Mouse (Mus musculus) limb, embryonic 10.5 days (tissue): Measurements from ENCODE around the gene Dip2a. TPM values are rescaled to one million over a fixed set of nuclear protein-coding genes. Genes with fewer than 3 reads are reported as not detected.

Source experiments
- DNase-seq: peaks from one replicate; pipeline ENCODE4 v3.0.0-alpha.2; 2017; ENCODE audit warnings: low spot score
- H3K27ac ChIP-seq: fragments of 300-500 bp; sonication (generic); 2 replicates; pipeline ENCODE4 v1.5.1; 2016; ENCODE audit warnings: mild to moderate bottlenecking
- H3K27me3 ChIP-seq: fragments of 300-500 bp; sonication (generic); 2 replicates; pipeline ENCODE4 v1.6.1; 2016; ENCODE audit warnings: low read depth, mild to moderate bottlenecking; ENCODE audit not compliant: poor library complexity, severe bottlenecking
- H3K36me3 ChIP-seq: fragments of 300-500 bp; sonication (generic); 2 replicates; pipeline ENCODE4 v1.6.1; 2016; ENCODE audit warnings: mild to moderate bottlenecking, moderate library complexity
- H3K4me1 ChIP-seq: fragments of 300-500 bp; sonication (generic); 2 replicates; pipeline ENCODE4 v1.6.1; 2016
- H3K4me3 ChIP-seq: fragments of 300-500 bp; sonication (generic); 2 replicates; pipeline ENCODE4 v1.5.1; 2016; ENCODE audit warnings: mild to moderate bottlenecking, moderate library complexity
- H3K9me3 ChIP-seq: fragments of 300-500 bp; sonication (generic); replicated peaks from 2 replicates; pipeline ENCODE4 v1.6.1; 2016; ENCODE audit warnings: mild to moderate bottlenecking
- WGBS: fragments of 180-500 bp; shearing (Covaris S2); methylation state at CpG from one replicate; pipeline ENCODE4 v1.1.7; 2016; 5-methylcytosine and 5-hydroxymethylcytosine counted together
- polyA plus RNA-seq: library from polyadenylated mRNA; unstranded; fragments of >200 nt; fragmentation: Nextera tagmentation; extraction: Ambion mirVana; gene quantifications from 2 replicates; pipeline ENCODE4 v1.2.1, GENCODE M21; 2016

The Dip2a gene
- polyA plus RNA-seq, 1 experiment from 2014 or later: 7.6 TPM

- DNase-seq: peak; percentile 66
- Histone ChIP-seq H3K27me3 (no peaks in the 10 kb centered on the region), H3K9me3 (no peaks in the 10 kb centered on the region), H3K36me3 (peaks cover 28% of the 10 kb centered on the region), H3K27ac (no peak overlapping the region), H3K4me3 (peak overlapping the region; percentile 84), H3K4me1 (peaks cover 29% of the 10 kb centered on the region)
- WGBS: 7% methylated on average over 4 of the region's 4 CpGs
Measured at GRCm38 (mm10) chr10:76346589-76346988, 1.5 kb upstream of the Dip2a start.

GRCm38 (mm10) chr10:76346043-76346491 is 976 bp upstream of the Dip2a start:
- Histone ChIP-seq H3K4me3 (peak overlapping the region; percentile 84), H3K27me3 (no peaks in the 10 kb centered on the region), H3K36me3 (peaks cover 23% of the 10 kb centered on the region), H3K27ac (no peak overlapping the region), H3K4me1 (peaks cover 29% of the 10 kb centered on the region), H3K9me3 (no peaks in the 10 kb centered on the region)
- 18% methylated on average over 8 of the region's 8 CpGs for WGBS
- DNase-seq: peak; percentile 40

DNA sequence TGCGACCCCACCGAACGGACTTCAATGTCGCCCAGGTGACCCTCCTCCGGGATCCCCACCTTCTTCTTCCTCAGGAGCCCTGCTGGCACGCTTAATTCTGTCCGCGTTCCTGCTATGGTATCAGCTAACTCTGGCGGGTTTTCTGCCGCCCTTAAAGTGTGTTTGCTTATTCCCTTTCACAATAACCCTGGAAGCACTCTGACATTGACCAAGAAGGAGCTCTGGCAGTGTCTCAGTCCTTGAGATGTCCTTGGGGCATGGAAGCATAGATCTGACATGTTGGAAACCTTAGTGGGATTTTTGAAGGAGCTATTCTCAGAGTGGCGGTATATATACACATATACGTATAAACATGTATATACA is 430 bp upstream of the Dip2a start:
- no peaks in the 10 kb centered on the region for H3K9me3 ChIP-seq
- no peaks in the 10 kb centered on the region for H3K27me3 ChIP-seq
- WGBS: 6% methylated on average over 12 of the region's 12 CpGs
- H3K4me3 ChIP-seq: peak overlapping the region; percentile 84
- peaks cover 17% of the 10 kb centered on the region for H3K36me3 ChIP-seq
- H3K4me1 ChIP-seq: peaks cover 29% of the 10 kb centered on the region
- H3K27ac ChIP-seq: peak overlapping the region; percentile 93
- no peak for DNase-seq

DNA sequence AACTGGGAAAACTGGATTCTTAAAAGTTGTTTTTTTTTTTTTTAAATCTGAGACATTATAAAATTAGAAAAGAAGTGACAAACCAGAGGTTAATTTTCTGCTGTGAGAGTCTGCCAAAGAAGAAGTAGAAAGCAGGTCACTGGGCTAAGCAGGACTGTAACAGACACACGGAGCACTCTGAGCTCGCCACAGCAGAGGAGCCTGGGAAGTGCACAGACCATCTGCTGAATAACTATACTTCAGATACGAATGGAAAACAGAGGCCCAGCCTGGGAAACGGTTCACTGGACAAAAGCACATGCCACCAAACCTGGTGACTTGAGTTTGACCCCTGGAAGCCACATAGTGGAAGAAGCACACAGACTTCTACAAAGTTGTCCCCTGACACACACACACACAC is 10.7 kb downstream of the Dip2a start:
- Histone ChIP-seq H3K36me3 (no peaks in the 10 kb centered on the region), H3K27ac (no peak overlapping the region), H3K27me3 (no peaks in the 10 kb centered on the region), H3K9me3 (no peaks in the 10 kb centered on the region), H3K4me3 (no peak overlapping the region), H3K4me1 (no peaks in the 10 kb centered on the region)
- WGBS: 72% methylated on average over 4 of the region's 4 CpGs
- DNase-seq: no peak

GRCm38 (mm10) chr10:76332040-76332439 is 13.1 kb downstream of the Dip2a start:
- Histone ChIP-seq H3K27ac (no peak overlapping the region), H3K36me3 (no peaks in the 10 kb centered on the region), H3K4me1 (no peaks in the 10 kb centered on the region), H3K4me3 (no peak overlapping the region), H3K9me3 (no peaks in the 10 kb centered on the region), H3K27me3 (no peaks in the 10 kb centered on the region)
- 85% methylated on average over 2 of the region's 2 CpGs for WGBS
- DNase-seq: no peak

GRCm38 (mm10) chr10:76329093-76329492 is 16.0 kb downstream of the Dip2a start:
- Histone ChIP-seq H3K4me3 (no peak overlapping the region), H3K4me1 (no peaks in the 10 kb centered on the region), H3K9me3 (no peaks in the 10 kb centered on the region), H3K36me3 (0 out of 2 replicates have a peak, but pooled peaks cover 3% of the 10 kb centered on the region), H3K27me3 (no peaks in the 10 kb centered on the region), H3K27ac (no peak overlapping the region)
- WGBS: 84% methylated on average over 4 of the region's 4 CpGs
- no peak for DNase-seq

- H3K4me3 ChIP-seq: no peak overlapping the region
- DNase-seq: no peak
- 94% methylated on average over 3 of the region's 3 CpGs for WGBS
- no peak overlapping the region for H3K27ac ChIP-seq
- 0 out of 2 replicates have a peak, but pooled peaks cover 3% of the 10 kb centered on the region for H3K36me3 ChIP-seq
- H3K9me3 ChIP-seq: no peaks in the 10 kb centered on the region
- H3K27me3 ChIP-seq: no peaks in the 10 kb centered on the region
- no peaks in the 10 kb centered on the region for H3K4me1 ChIP-seq
Measured at GRCm38 (mm10) chr10:76328574-76328973, 16.5 kb downstream of the Dip2a start.

DNA sequence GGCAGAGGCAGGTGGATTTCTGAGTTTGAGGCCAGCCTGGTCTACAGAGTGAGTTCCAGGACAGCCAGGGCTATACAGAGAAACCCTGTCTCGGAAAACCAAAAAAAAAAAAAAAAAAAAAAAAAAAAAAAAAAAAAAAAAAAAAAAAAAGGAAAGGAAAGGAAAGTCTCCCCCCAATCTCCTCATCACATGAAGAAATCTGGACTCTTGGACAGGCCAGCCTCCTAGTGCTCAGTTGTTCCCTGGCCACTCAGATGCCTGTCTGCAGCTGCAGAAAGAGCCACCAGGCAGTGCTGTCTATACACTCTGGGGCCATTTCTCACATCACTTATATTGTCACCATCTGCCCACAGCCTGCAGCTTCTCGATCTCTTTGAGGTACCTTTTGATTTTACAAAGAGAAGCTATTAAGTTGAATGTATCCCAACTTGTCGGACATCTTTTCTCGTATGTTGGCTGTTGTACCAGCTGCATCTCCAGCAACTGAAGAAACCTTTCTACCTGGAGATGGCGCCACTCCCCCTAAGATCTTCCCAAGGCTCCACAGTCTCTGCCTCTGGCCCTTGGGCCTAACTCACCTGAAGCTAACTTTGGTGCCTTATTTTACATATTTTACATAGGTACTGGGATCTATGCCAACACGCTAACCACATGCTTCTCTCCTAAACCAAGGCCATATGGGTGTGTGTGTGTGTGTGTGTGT is 18.6 kb downstream of the Dip2a start:
- H3K27me3 ChIP-seq: no peaks in the 10 kb centered on the region
- no peaks in the 10 kb centered on the region for H3K9me3 ChIP-seq
- no peaks in the 10 kb centered on the region for H3K4me1 ChIP-seq
- H3K27ac ChIP-seq: no peak overlapping the region
- WGBS: 77% methylated on average over 6 of the region's 6 CpGs
- DNase-seq: no peak
- H3K4me3 ChIP-seq: no peak overlapping the region
- H3K36me3 ChIP-seq: 0 out of 2 replicates have a peak, but pooled peaks cover 3% of the 10 kb centered on the region

DNA sequence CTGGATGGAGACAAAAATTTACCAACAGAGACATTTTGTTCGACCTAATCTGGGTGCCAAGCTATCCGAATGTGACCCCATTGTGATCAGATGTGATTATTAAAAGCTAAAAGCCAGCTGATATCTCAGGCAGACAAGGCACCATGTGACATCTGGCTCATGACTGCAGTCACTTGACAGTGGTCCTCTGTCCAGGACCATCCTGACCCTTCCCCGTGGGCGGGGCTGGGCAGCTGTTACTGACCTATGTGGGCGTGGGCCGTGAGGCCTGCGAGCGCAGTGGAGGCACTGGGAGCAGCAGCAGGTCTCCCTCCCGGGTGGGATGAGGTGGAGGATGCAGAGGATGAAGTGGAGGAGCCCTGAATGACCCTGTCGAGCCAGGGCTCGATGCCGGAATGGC is 27.5 kb downstream of the Dip2a start:
- no peak for DNase-seq
- 89% methylated on average over 12 of the region's 12 CpGs for whole genome bisulfite sequencing
- Histone ChIP-seq H3K4me1 (no peaks in the 10 kb centered on the region), H3K27me3 (no peaks in the 10 kb centered on the region), H3K9me3 (no peaks in the 10 kb centered on the region), H3K36me3 (peaks cover 41% of the 10 kb centered on the region), H3K27ac (no peak overlapping the region), H3K4me3 (no peak overlapping the region)

DNA sequence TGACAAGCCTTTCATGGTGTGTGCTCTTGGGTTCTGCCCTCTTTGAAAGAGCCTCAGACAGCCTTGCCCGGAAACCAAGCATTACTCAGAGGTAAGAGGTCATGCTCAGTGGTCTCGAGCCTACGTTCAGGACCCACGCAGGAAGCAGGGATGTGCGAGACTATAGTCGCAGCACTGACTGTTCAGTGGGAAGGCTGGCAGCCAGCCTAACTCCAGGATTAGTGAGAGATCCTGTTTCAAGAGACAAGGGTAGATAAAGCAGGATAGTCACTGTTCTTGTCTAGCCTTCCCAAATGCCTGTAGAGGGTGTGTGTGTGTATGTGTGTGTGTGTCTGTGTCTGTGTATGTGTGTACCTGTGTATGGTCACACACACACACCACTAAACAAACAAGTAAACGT is 28.9 kb downstream of the Dip2a start:
- H3K4me1 ChIP-seq: no peaks in the 10 kb centered on the region
- WGBS: 84% methylated on average over 7 of the region's 7 CpGs
- no peak overlapping the region for H3K4me3 ChIP-seq
- peaks cover 49% of the 10 kb centered on the region for H3K36me3 ChIP-seq
- H3K27ac ChIP-seq: no peak overlapping the region
- H3K9me3 ChIP-seq: no peaks in the 10 kb centered on the region
- H3K27me3 ChIP-seq: no peaks in the 10 kb centered on the region
- no peak for DNase-seq

GRCm38 (mm10) chr10:76306738-76307137 is 38.4 kb downstream of the Dip2a start:
- Histone ChIP-seq H3K4me3 (no peak overlapping the region), H3K36me3 (peaks cover 59% of the 10 kb centered on the region)

DNA sequence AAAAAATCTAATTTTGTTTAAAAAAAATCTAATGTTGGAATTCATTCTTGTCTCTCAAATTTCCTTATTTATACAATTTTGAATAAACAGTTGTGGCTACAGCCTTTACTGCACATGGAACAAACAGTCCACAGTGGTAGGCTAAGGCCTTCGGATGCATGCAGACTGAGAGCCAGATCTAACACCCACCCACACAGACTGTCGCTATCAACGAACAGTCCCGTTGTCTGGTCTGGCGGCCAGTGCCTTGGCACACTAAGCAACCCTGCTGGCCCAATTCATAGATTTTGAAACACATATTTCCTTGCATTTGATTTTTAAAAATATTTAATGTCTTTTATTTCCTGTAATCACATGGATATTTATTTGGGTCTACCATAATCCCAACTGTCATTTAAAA is 45.0 kb downstream of the Dip2a start:
- WGBS: 92% methylated on average over 5 of the region's 5 CpGs
- H3K9me3 ChIP-seq: no peaks in the 10 kb centered on the region
- no peak overlapping the region for H3K27ac ChIP-seq
- H3K4me3 ChIP-seq: no peak overlapping the region
- no peak for DNase-seq
- H3K4me1 ChIP-seq: no peaks in the 10 kb centered on the region
- no peaks in the 10 kb centered on the region for H3K27me3 ChIP-seq
- H3K36me3 ChIP-seq: peaks cover 58% of the 10 kb centered on the region

More at GRCm38 (mm10) chr10:76306738-76307137, 38.4 kb downstream of the Dip2a start:
- DNase-seq: no peak
- WGBS: 96% methylated on average over 9 of the region's 9 CpGs
- Histone ChIP-seq H3K9me3 (no peaks in the 10 kb centered on the region), H3K27me3 (no peaks in the 10 kb centered on the region), H3K4me1 (no peaks in the 10 kb centered on the region), H3K27ac (no peak overlapping the region)

DNA sequence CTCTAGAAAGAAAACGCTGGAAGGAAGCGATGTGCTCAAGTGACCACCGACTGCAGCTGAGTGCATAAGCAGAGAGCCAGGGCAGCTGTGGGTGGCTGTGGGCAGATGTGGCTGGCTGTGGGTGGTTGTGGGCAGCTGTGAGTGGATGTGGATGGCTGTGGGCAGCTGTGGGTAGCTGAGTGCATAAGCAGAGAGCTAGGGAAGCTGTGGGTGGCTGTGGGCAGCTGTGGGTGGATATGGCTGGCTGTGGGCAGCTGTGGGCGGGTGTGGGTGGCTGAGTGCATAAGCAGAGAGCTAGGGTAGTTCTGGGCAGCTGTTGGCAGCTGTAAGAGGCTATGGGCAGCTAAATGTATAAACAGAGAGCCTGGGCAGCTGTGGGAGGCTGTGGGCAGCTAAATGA is 51.9 kb downstream of the Dip2a start:
- Histone ChIP-seq H3K9me3 (no peaks in the 10 kb centered on the region), H3K4me3 (no peak overlapping the region), H3K4me1 (0 out of 2 replicates have a peak, but pooled peaks cover 3% of the 10 kb centered on the region), H3K36me3 (peaks cover 76% of the 10 kb centered on the region), H3K27ac (0 out of 2 replicates have a peak overlapping the region, but pooled peaks have one; percentile 23), H3K27me3 (no peaks in the 10 kb centered on the region)
- 92% methylated on average over 4 of the region's 4 CpGs for WGBS
- no peak for DNase-seq
